Mouse (Mus musculus): ENCODE measurements around the gene Xrcc4.
"Not testable (repeated sequence)": the region's sequence is repeated elsewhere in the genome, so short reads cannot be mapped to it uniquely, and the experiment has no call there.

The Xrcc4 gene

GRCm38 (mm10) chr13:90088962-90089824 lies at the start of gene Xrcc4, which contains the start of gene Tmem167:
TSS of gene Xrcc4 (minus strand) at chr13:90089608.
TSS of gene Tmem167 (plus strand) at chr13:90089123.
- DNase-seq (ENCODE audit: low read depth) = peak; percentile 97

GRCm38 (mm10) chr13:90136156-90136910 lies 46.9 kb upstream of the Xrcc4 start:
- DNase-seq (ENCODE audit: low read depth) = no peak

GRCm38 (mm10) chr13:90111681-90112080 lies 22.3 kb upstream of the Xrcc4 start:
- no peak for DNase-seq (ENCODE audit: low read depth)

GRCm38 (mm10) chr13:90108746-90109145 lies 19.3 kb upstream of the Xrcc4 start:
- not testable (repeated sequence) for DNase-seq (ENCODE audit: low read depth)

- no peak for DNase-seq (ENCODE audit: low read depth)
These were observed 16.7 kb upstream of the Xrcc4 start for GRCm38 (mm10) chr13:90106139-90106538.

- DNase-seq (ENCODE audit: low read depth) = no peak
These were observed 12.1 kb upstream of the Xrcc4 start for GRCm38 (mm10) chr13:90101514-90101913.

- DNase-seq (ENCODE audit: low read depth) = no peak
These were observed 396 bp upstream of the Xrcc4 start for GRCm38 (mm10) chr13:90089825-90090183.

- DNase-seq (ENCODE audit: low read depth) = no peak
These were observed 27.5 kb downstream of the Xrcc4 start for GRCm38 (mm10) chr13:90061877-90062276.

GRCm38 (mm10) chr13:90052408-90052807 lies 37.0 kb downstream of the Xrcc4 start:
- no peak for DNase-seq (ENCODE audit: low read depth)

GRCm38 (mm10) chr13:90051735-90052134 lies 37.7 kb downstream of the Xrcc4 start:
- no peak for DNase-seq (ENCODE audit: low read depth)

GRCm38 (mm10) chr13:90039613-90040012 lies 49.8 kb downstream of the Xrcc4 start:
- no peak for DNase-seq (ENCODE audit: low read depth)

GRCm38 (mm10) chr13:90032977-90033376 lies 56.4 kb downstream of the Xrcc4 start:
- no peak for DNase-seq (ENCODE audit: low read depth)

- DNase-seq (ENCODE audit: low read depth) = no peak
These were observed 56.9 kb downstream of the Xrcc4 start for GRCm38 (mm10) chr13:90032523-90032922.

- no peak for DNase-seq (ENCODE audit: low read depth)
These were observed 58.5 kb downstream of the Xrcc4 start for GRCm38 (mm10) chr13:90030911-90031310.

- no peak for DNase-seq (ENCODE audit: low read depth)
These were observed 76.8 kb downstream of the Xrcc4 start for GRCm38 (mm10) chr13:90012620-90013019.

- DNase-seq (ENCODE audit: low read depth) = no peak
These were observed 77.2 kb downstream of the Xrcc4 start for GRCm38 (mm10) chr13:90012198-90012597.

- no peak for DNase-seq (ENCODE audit: low read depth)
These were observed 78.3 kb downstream of the Xrcc4 start for GRCm38 (mm10) chr13:90011129-90011528.

- DNase-seq (ENCODE audit: low read depth) = no peak
These were observed 79.6 kb downstream of the Xrcc4 start for GRCm38 (mm10) chr13:90009786-90010185.

- DNase-seq (ENCODE audit: low read depth) = no peak
These were observed 83.8 kb downstream of the Xrcc4 start for GRCm38 (mm10) chr13:90005561-90005960.

GRCm38 (mm10) chr13:89997531-89997930 lies 91.9 kb downstream of the Xrcc4 start:
- no peak for DNase-seq (ENCODE audit: low read depth)

- no peak for DNase-seq (ENCODE audit: low read depth)
These were observed 103.3 kb downstream of the Xrcc4 start for GRCm38 (mm10) chr13:89986087-89986486.

GRCm38 (mm10) chr13:89970940-89971339 lies 118.5 kb downstream of the Xrcc4 start:
- DNase-seq (ENCODE audit: low read depth) = no peak

- DNase-seq (ENCODE audit: low read depth) = no peak
These were observed 120.7 kb downstream of the Xrcc4 start for GRCm38 (mm10) chr13:89968671-89969070.

Data from fibroblast of lung, adult 2 months (primary cell).